Mouse (Mus musculus) testis, adult 2 months (tissue): ENCODE results near the gene Rpp25l. TPM values are rescaled to one million over a fixed set of nuclear protein-coding genes. Genes with fewer than 3 reads are reported as not detected.

Experiments used
- H3K27ac ChIP-seq: fragments of 200-500 bp; 2 replicates; pipeline ENCODE4 v1.5.1; 2012; ENCODE audit warnings: low read depth, low read length; ENCODE audit not compliant: control insufficient read depth, insufficient read depth
- H3K27me3 ChIP-seq: fragments of 200-500 bp; 2 replicates; pipeline ENCODE4 v1.6.1; 2012; ENCODE audit warnings: mild to moderate bottlenecking, low read length, moderate library complexity; ENCODE audit not compliant: control insufficient read depth, insufficient read depth
- H3K36me3 ChIP-seq: fragments of 200-500 bp; 2 replicates; pipeline ENCODE4 v1.6.1; 2012; ENCODE audit warnings: mild to moderate bottlenecking, low read length; ENCODE audit not compliant: control insufficient read depth, insufficient read depth
- H3K4me1 ChIP-seq: fragments of 200-500 bp; 2 replicates; pipeline ENCODE4 v1.6.1; 2012; ENCODE audit warnings: low read length; ENCODE audit not compliant: control insufficient read depth, insufficient read depth
- H3K4me3 ChIP-seq: fragments of 200-500 bp; 2 replicates; pipeline ENCODE4 v1.5.1; 2012; ENCODE audit warnings: low read depth, mild to moderate bottlenecking, low read length, moderate library complexity, mixed read lengths; ENCODE audit not compliant: control insufficient read depth
- CTCF ChIP-seq: fragments of 200-500 bp; IDR thresholded peaks from 2 replicates; pipeline ENCODE4 v1.5.1; 2012; ENCODE audit warnings: low read depth, mild to moderate bottlenecking, inconsistent platforms, low read length, moderate library complexity; ENCODE audit not compliant: control insufficient read depth, insufficient read depth, insufficient replicate concordance
- POLR2A ChIP-seq: fragments of 200-500 bp; IDR thresholded peaks from 2 replicates; pipeline ENCODE4 v1.6.1; 2012; ENCODE audit warnings: low read depth, mild to moderate bottlenecking, inconsistent platforms, low read length, moderate library complexity; ENCODE audit not compliant: control insufficient read depth
- polyA plus RNA-seq: library from polyadenylated mRNA; depleted of rRNA; stranded (reverse); fragments of >200 nt; gene quantifications from 2 replicates; pipeline ENCODE4 v1.2.3, GENCODE M21; 2012

Gene Rpp25l
- polyA plus RNA-seq, 1 experiment, result 21.8 TPM

GRCm38 (mm10) chr4:41759206-41759605 is 45.9 kb upstream of the Rpp25l start:
- Histone ChIP-seq H3K4me1 (peaks cover 35% of the 10 kb centered on the region), H3K4me3 (no peak overlapping the region)

GRCm38 (mm10) chr4:41758701-41759100 is 45.4 kb upstream of the Rpp25l start:
- H3K4me1 ChIP-seq, result peaks cover 35% of the 10 kb centered on the region
- no peak for TF ChIP-seq POLR2A
- no peak for TF ChIP-seq CTCF
- H3K27ac ChIP-seq, result no peak overlapping the region
- H3K36me3 ChIP-seq, result no peaks in the 10 kb centered on the region
- no peaks in the 10 kb centered on the region for H3K27me3 ChIP-seq
- H3K4me3 ChIP-seq, result no peak overlapping the region

More at GRCm38 (mm10) chr4:41759206-41759605, 45.9 kb upstream of the Rpp25l start:
- no peaks in the 10 kb centered on the region for H3K27me3 ChIP-seq
- no peaks in the 10 kb centered on the region for H3K36me3 ChIP-seq
- peak overlapping the region; percentile 23; the same call in 1 of the 2 replicates for H3K27ac ChIP-seq
- TF ChIP-seq CTCF (no peak), POLR2A (no peak)

DNA sequence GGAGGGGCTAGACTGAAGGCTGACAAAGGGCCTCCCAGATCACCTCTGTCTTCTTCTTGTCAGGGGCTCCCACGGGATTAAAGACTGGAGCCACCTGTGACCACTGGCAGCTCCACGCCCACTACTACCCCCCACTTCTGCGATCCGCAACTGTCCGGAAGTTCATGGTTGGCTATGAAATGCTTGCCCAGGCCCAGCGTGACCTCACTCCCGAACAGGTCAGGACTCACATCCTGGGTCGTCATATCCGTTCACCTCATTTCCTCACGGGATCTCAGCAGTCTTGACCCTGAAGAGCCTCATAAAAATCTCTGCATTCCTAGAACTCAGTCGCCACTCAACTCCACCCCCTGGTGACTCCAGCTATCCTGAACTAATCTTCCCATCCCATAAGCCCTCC is 44.7 kb upstream of the Rpp25l start:
- Histone ChIP-seq H3K27me3 (no peaks in the 10 kb centered on the region), H3K4me1 (peaks cover 35% of the 10 kb centered on the region), H3K27ac (no peak overlapping the region), H3K4me3 (no peak overlapping the region), H3K36me3 (no peaks in the 10 kb centered on the region)
- TF ChIP-seq CTCF (no peak), POLR2A (no peak)

DNA sequence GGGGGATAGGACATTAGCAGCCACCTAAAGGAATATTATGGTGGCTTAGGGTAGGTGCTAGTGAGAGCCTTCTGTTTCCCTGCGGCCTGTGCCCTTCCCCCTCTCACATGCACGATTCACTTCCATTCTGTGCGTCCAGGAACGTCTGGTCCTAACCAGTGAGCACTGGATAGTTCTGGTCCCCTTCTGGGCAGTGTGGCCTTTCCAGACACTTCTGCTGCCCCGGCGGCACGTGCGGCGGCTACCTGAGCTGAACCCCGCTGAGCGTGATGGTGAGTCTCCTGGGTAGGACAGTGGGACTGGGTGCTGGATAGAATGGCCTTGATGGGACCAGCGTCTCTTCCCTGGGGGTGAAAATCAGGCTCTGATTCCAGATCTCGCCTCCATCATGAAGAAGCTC is 44.0 kb upstream of the Rpp25l start:
- Histone ChIP-seq H3K36me3 (no peaks in the 10 kb centered on the region), H3K27me3 (no peaks in the 10 kb centered on the region), H3K27ac (no peak overlapping the region), H3K4me1 (peaks cover 30% of the 10 kb centered on the region), H3K4me3 (no peak overlapping the region)
- TF ChIP-seq CTCF, result no peak
- no peak for TF ChIP-seq POLR2A

DNA sequence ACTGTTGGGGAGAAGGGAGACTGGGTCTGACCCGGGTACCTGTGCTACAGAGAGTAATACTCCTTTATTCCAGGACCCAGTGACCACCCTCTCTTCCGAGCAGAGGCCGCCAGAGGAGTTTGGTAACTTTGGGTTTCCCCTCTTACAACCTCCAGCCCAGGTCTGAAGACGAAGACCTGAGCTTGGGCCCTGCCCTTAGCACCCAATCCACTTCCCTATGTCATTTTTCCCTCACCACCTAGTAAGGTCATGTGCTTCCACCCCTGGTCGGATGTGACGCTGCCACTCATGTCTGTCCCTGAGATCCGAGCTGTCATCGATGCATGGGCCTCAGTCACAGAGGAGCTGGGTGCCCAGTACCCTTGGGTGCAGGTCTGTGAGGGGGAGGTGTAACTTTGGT is 43.1 kb upstream of the Rpp25l start:
- H3K27me3 ChIP-seq, result no peaks in the 10 kb centered on the region
- no peaks in the 10 kb centered on the region for H3K36me3 ChIP-seq
- no peak overlapping the region for H3K27ac ChIP-seq
- H3K4me3 ChIP-seq, result peak overlapping the region; percentile 88
- H3K4me1 ChIP-seq, result peaks cover 30% of the 10 kb centered on the region
- TF ChIP-seq POLR2A (no peak), CTCF (no peak)

GRCm38 (mm10) chr4:41755338-41756305 is 42.3 kb upstream of the Rpp25l start, which contains the start of gene Sigmar1:
Sigmar1 (minus strand) TSS chr4:41756157.
- TF ChIP-seq CTCF (peak; percentile 52; the same call in 1 of the 2 replicates), POLR2A (peak; percentile 45; the same call in 1 of the 2 replicates)
- Histone ChIP-seq H3K27me3 (no peaks in the 10 kb centered on the region), H3K36me3 (no peaks in the 10 kb centered on the region), H3K4me3 (peak within 1 kb of the TSS; percentile 88), H3K27ac (peak within 1 kb of the TSS; percentile 84), H3K4me1 (peaks cover 24% of the 10 kb centered on the region)

DNA sequence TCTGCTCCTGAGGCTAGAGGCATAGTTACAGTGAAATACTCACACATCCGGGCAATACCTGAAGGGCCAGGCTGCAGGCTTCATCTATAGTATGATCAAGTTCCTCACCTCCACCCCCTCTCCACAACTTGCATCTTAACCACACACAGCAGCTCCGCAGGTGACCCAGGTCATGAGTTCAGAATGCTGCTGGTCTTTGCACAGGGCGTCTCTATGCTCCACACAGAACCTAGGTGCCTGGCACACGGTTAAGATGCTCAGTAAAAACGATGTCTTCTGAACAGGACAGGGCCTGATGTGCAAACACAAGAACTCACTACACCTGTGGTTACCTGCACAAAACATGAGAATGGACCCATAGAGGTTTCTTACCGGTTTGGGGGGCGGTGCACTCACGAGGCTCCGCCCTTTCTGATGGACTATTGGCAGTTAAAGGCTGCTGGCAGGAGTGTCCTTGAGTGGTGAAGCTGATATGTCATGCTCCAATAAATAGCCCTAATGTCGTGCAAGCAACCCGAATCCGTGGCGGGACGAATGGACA is 41.5 kb upstream of the Rpp25l start, which contains the start of gene Galt:
TSS of gene Galt (plus strand) at position 432 of the 541 bp plus-strand sequence.
- Histone ChIP-seq H3K27me3 (no peaks in the 10 kb centered on the region), H3K4me3 (peak within 1 kb of the TSS; percentile 88), H3K27ac (peak within 1 kb of the TSS; percentile 84), H3K36me3 (no peaks in the 10 kb centered on the region), H3K4me1 (peaks cover 18% of the 10 kb centered on the region)
- TF ChIP-seq POLR2A (no peak), CTCF (no peak)
